Mouse (Mus musculus): Measurements from ENCODE around the gene Cdhr4. TPM values are rescaled to one million over a fixed set of nuclear protein-coding genes. Genes with fewer than 3 reads are reported as not detected.

Gene Cdhr4
- polyA plus RNA-seq, 1 experiment, result 2.2 TPM

- H3K27me3 ChIP-seq (ENCODE audit: control insufficient read depth, insufficient read depth, low read length), result no peaks in the 10 kb centered on the region
- no peak overlapping the region for H3K4me3 ChIP-seq (replicated peaks; ENCODE audit: insufficient read depth, low read depth, low read length)
- DNase-seq, result no peak
- 94% methylated on average over 10 of the region's 10 CpGs for WGBS
- no peak for TF ChIP-seq CTCF (IDR thresholded peaks at IDR 0.05; ENCODE audit: borderline replicate concordance, insufficient read depth, low read depth, low read length)
- TF ChIP-seq POLR2A (IDR thresholded peaks at IDR 0.05; ENCODE audit: borderline replicate concordance, insufficient read depth, low read length), result no peak
- H3K4me1 ChIP-seq (ENCODE audit: control insufficient read depth, insufficient read depth, low read length), result no peaks in the 10 kb centered on the region
- H3K27ac ChIP-seq (ENCODE audit: insufficient read depth, low read length), result no peak overlapping the region
Measured at GRCm38 (mm10) chr9:107966676-107967075, 25.6 kb upstream of the Cdhr4 start.

- Histone ChIP-seq H3K27me3 (ENCODE audit: control insufficient read depth, insufficient read depth, low read length) (no peaks in the 10 kb centered on the region), H3K4me3 (replicated peaks; ENCODE audit: insufficient read depth, low read depth, low read length) (no peak overlapping the region), H3K4me1 (ENCODE audit: control insufficient read depth, insufficient read depth, low read length) (no peaks in the 10 kb centered on the region), H3K27ac (ENCODE audit: insufficient read depth, low read length) (no peak overlapping the region)
- WGBS, result 84% methylated on average over 6 of the region's 6 CpGs
- no peak for TF ChIP-seq POLR2A (IDR thresholded peaks at IDR 0.05; ENCODE audit: borderline replicate concordance, insufficient read depth, low read length)
- no peak for TF ChIP-seq CTCF (IDR thresholded peaks at IDR 0.05; ENCODE audit: borderline replicate concordance, insufficient read depth, low read depth, low read length)
- no peak for DNase-seq
Measured at GRCm38 (mm10) chr9:107967437-107967836, 24.9 kb upstream of the Cdhr4 start.

GRCm38 (mm10) chr9:107968531-107968930, 23.8 kb upstream of the Cdhr4 start:
- no peaks in the 10 kb centered on the region for H3K27me3 ChIP-seq (ENCODE audit: control insufficient read depth, insufficient read depth, low read length)
- no peak for DNase-seq
- WGBS, result 95% methylated on average over 7 of the region's 7 CpGs
- no peak for TF ChIP-seq POLR2A (IDR thresholded peaks at IDR 0.05; ENCODE audit: borderline replicate concordance, insufficient read depth, low read length)
- no peak for TF ChIP-seq CTCF (IDR thresholded peaks at IDR 0.05; ENCODE audit: borderline replicate concordance, insufficient read depth, low read depth, low read length)
- no peaks in the 10 kb centered on the region for H3K4me1 ChIP-seq (ENCODE audit: control insufficient read depth, insufficient read depth, low read length)
- H3K4me3 ChIP-seq (replicated peaks; ENCODE audit: insufficient read depth, low read depth, low read length), result no peak overlapping the region
- no peak overlapping the region for H3K27ac ChIP-seq (ENCODE audit: insufficient read depth, low read length)

- no peak overlapping the region for H3K4me3 ChIP-seq (replicated peaks; ENCODE audit: insufficient read depth, low read depth, low read length)
- WGBS, result 75% methylated on average over 5 of the region's 5 CpGs
- H3K27me3 ChIP-seq (ENCODE audit: control insufficient read depth, insufficient read depth, low read length), result no peaks in the 10 kb centered on the region
- TF ChIP-seq POLR2A (IDR thresholded peaks at IDR 0.05; ENCODE audit: borderline replicate concordance, insufficient read depth, low read length) (no peak), CTCF (IDR thresholded peaks at IDR 0.05; ENCODE audit: borderline replicate concordance, insufficient read depth, low read depth, low read length) (no peak)
- no peak for DNase-seq
- no peak overlapping the region for H3K27ac ChIP-seq (ENCODE audit: insufficient read depth, low read length)
- H3K4me1 ChIP-seq (ENCODE audit: control insufficient read depth, insufficient read depth, low read length), result no peaks in the 10 kb centered on the region
Measured at GRCm38 (mm10) chr9:107970311-107970710, 22.0 kb upstream of the Cdhr4 start.

- H3K4me1 ChIP-seq (ENCODE audit: control insufficient read depth, insufficient read depth, low read length), result no peaks in the 10 kb centered on the region
- DNase-seq, result no peak
Measured at GRCm38 (mm10) chr9:107971690-107972541, 20.4 kb upstream of the Cdhr4 start.

GRCm38 (mm10) chr9:107974491-107975171, 17.7 kb upstream of the Cdhr4 start:
- no peak overlapping the region for H3K27ac ChIP-seq (ENCODE audit: insufficient read depth, low read length)
- no peaks in the 10 kb centered on the region for H3K4me1 ChIP-seq (ENCODE audit: control insufficient read depth, insufficient read depth, low read length)
- no peaks in the 10 kb centered on the region for H3K27me3 ChIP-seq (ENCODE audit: control insufficient read depth, insufficient read depth, low read length)
- no peak for DNase-seq
- WGBS, result 81% methylated on average over 10 of the region's 10 CpGs
- no peak overlapping the region for H3K4me3 ChIP-seq (replicated peaks; ENCODE audit: insufficient read depth, low read depth, low read length)
- TF ChIP-seq CTCF (IDR thresholded peaks at IDR 0.05; ENCODE audit: borderline replicate concordance, insufficient read depth, low read depth, low read length), result no peak
- no peak for TF ChIP-seq POLR2A (IDR thresholded peaks at IDR 0.05; ENCODE audit: borderline replicate concordance, insufficient read depth, low read length)

More at GRCm38 (mm10) chr9:107971690-107972541, 20.4 kb upstream of the Cdhr4 start:
- whole genome bisulfite sequencing, result 67% methylated on average over 8 of the region's 8 CpGs
- Histone ChIP-seq H3K27ac (ENCODE audit: insufficient read depth, low read length) (no peak overlapping the region), H3K27me3 (ENCODE audit: control insufficient read depth, insufficient read depth, low read length) (no peaks in the 10 kb centered on the region), H3K4me3 (replicated peaks; ENCODE audit: insufficient read depth, low read depth, low read length) (no peak overlapping the region)
- TF ChIP-seq CTCF (IDR thresholded peaks at IDR 0.05; ENCODE audit: borderline replicate concordance, insufficient read depth, low read depth, low read length) (no peak), POLR2A (IDR thresholded peaks at IDR 0.05; ENCODE audit: borderline replicate concordance, insufficient read depth, low read length) (no peak)

- Histone ChIP-seq H3K4me3 (replicated peaks; ENCODE audit: insufficient read depth, low read depth, low read length) (no peak within 1 kb of the TSS), H3K27ac (ENCODE audit: insufficient read depth, low read length) (no peak within 1 kb of the TSS), H3K4me1 (ENCODE audit: control insufficient read depth, insufficient read depth, low read length) (no peaks in the 10 kb centered on the region), H3K27me3 (ENCODE audit: control insufficient read depth, insufficient read depth, low read length) (no peaks in the 10 kb centered on the region)
- DNase-seq, result no peak
- 76% methylated on average over 12 of the region's 12 CpGs for WGBS
- no peak for TF ChIP-seq POLR2A (IDR thresholded peaks at IDR 0.05; ENCODE audit: borderline replicate concordance, insufficient read depth, low read length)
- no peak for TF ChIP-seq CTCF (IDR thresholded peaks at IDR 0.05; ENCODE audit: borderline replicate concordance, insufficient read depth, low read depth, low read length)
Measured at GRCm38 (mm10) chr9:107975399-107976386, 16.6 kb upstream of the Cdhr4 start, which contains the start of gene Uba7. Uba7 (plus strand) TSS chr9:107975505.

All from cerebellum, adult 2 months (tissue).